Mouse (Mus musculus) erythroblast, embryonic 14.5 days (primary cell): ENCODE data around the gene Ifit1.
"Not testable (repeated sequence)": the region's sequence is repeated elsewhere in the genome, so short reads cannot be mapped to it uniquely, and the experiment has no call there.

Experiments
- GATA1 ChIP-seq: IDR thresholded peaks from 2 replicates; pipeline ENCODE4 v1.6.1; 2012; ENCODE audit warnings: low read length, inconsistent platforms, mixed read lengths
- TAL1 ChIP-seq: IDR thresholded peaks from 3 replicates; pipeline ENCODE4 v1.6.1; 2012; ENCODE audit warnings: low read length, inconsistent platforms, mixed read lengths

DNA sequence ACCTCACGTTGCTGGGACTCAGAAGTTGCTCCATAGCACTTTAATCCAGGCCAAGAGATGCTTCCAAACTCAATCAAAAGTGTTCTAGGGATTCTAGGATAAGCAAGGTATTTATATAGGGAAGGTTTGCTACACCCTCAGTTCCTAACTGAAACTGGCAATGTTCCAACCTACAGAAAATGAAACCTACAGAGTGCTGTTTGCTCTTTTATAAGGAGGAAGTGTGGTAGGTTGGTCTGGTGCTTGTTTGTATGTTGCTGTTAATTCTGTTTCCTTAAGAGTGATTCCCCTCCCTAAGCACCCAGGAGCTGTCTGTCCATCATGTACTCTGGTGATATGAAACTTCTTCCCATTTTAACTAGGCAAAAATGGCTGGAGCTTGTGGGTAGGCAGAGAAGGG, 38.8 kb upstream of the Ifit1 start, which contains the start of gene Ifit1bl1:
- TF ChIP-seq GATA1, TAL1: not testable (repeated sequence)
